Mouse (Mus musculus): ENCODE results near the gene Chaf1b.

The Chaf1b gene

GRCm38 (mm10) chr16:93912808-93913207, 29.1 kb downstream of the Chaf1b start:
- DNase-seq (ENCODE audit: low spot score), result no peak

- no peak for DNase-seq (ENCODE audit: low spot score)
Measured at GRCm38 (mm10) chr16:93913881-93914576, 30.3 kb downstream of the Chaf1b start.

GRCm38 (mm10) chr16:93915338-93915849, 31.7 kb downstream of the Chaf1b start:
- DNase-seq (ENCODE audit: low spot score), result peak; percentile 29

GRCm38 (mm10) chr16:93917712-93918678, 34.3 kb downstream of the Chaf1b start:
- peak; percentile 82 for DNase-seq (ENCODE audit: low spot score)

GRCm38 (mm10) chr16:93918679-93919060, 35.0 kb downstream of the Chaf1b start:
- no peak for DNase-seq (ENCODE audit: low spot score)

- no peak for DNase-seq (ENCODE audit: low spot score)
Measured at GRCm38 (mm10) chr16:93919189-93919588, 35.5 kb downstream of the Chaf1b start.

- no peak for DNase-seq (ENCODE audit: low spot score)
Measured at GRCm38 (mm10) chr16:93920673-93921072, 37.0 kb downstream of the Chaf1b start.

- no peak for DNase-seq (ENCODE audit: low spot score)
Measured at GRCm38 (mm10) chr16:93922835-93923389, 39.2 kb downstream of the Chaf1b start.

GRCm38 (mm10) chr16:93923788-93924187, 40.1 kb downstream of the Chaf1b start:
- no peak for DNase-seq (ENCODE audit: low spot score)

- no peak for DNase-seq (ENCODE audit: low spot score)
Measured at GRCm38 (mm10) chr16:93925684-93926247, 42.1 kb downstream of the Chaf1b start.

GRCm38 (mm10) chr16:93929370-93930032, 45.8 kb downstream of the Chaf1b start:
- no peak for DNase-seq (ENCODE audit: low spot score)

- no peak for DNase-seq (ENCODE audit: low spot score)
Measured at GRCm38 (mm10) chr16:93932185-93933168, 48.8 kb downstream of the Chaf1b start.

GRCm38 (mm10) chr16:93934588-93934987, 50.9 kb downstream of the Chaf1b start:
- no peak for DNase-seq (ENCODE audit: low spot score)

- DNase-seq (ENCODE audit: low spot score), result no peak
Measured at GRCm38 (mm10) chr16:93935009-93935408, 51.3 kb downstream of the Chaf1b start.

GRCm38 (mm10) chr16:93938400-93938846, 54.7 kb downstream of the Chaf1b start:
- DNase-seq (ENCODE audit: low spot score), result peak; percentile 66

- no peak for DNase-seq (ENCODE audit: low spot score)
Measured at GRCm38 (mm10) chr16:93939961-93940360, 56.3 kb downstream of the Chaf1b start.

GRCm38 (mm10) chr16:93941781-93942567, 58.3 kb downstream of the Chaf1b start:
- no peak for DNase-seq (ENCODE audit: low spot score)

- DNase-seq (ENCODE audit: low spot score), result no peak
Measured at GRCm38 (mm10) chr16:93942796-93943502, 59.2 kb downstream of the Chaf1b start.

GRCm38 (mm10) chr16:93944301-93944700, 60.6 kb downstream of the Chaf1b start:
- no peak for DNase-seq (ENCODE audit: low spot score)

All from ovary, postnatal 14 days (tissue).